ENCODE assay signal across 20 mouse cellular contexts in the genomic region with DNA sequence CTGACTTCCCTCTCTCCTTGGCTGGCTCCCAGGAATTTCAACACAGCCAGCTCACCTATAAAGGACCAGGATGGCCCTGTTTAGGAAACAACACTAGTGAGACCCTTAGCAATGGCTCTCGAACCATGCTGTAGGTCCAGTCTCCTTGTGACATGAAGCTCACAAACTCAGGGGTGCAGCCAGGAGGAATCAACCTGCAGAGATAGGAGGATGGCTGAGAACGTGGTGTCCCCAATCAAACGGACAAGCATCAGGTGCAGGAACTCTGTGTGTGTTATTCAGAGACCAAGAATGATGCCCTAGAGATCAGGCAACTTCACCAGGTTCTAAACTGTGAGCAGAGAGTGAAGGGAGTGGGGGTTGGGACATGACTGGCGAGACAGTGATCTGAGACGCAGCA. TPM values are rescaled to one million over a fixed set of nuclear protein-coding genes. Genes with fewer than 3 reads are reported as not detected.
"Had no signal": no experiment of that assay in that cellular context is flagged by ENCODE, and none has a peak within 500 bp of the region (broad histone marks: within the 10 kb centered on the region; RNA-seq: fewer than 3 reads in every experiment).

No protein-coding gene starts in this region.

- H3K27me3 ChIP-seq: midbrain, embryonic 13.5 days; midbrain, embryonic 15.5 days; neural tube, embryonic 15.5 days had no signal

- DNase-seq: lung, adult 18-20 months; lung, embryonic 14.5 days; lung, postnatal 10 days; lung, postnatal 4 days; retina, postnatal 1 day; right cerebral cortex, adult 18-20 months; right cerebral cortex, postnatal 25 days; right cerebral cortex, postnatal 4 days; spleen, adult 18-20 months; thymus, adult 18-20 months; thymus, postnatal 14 days; thymus, postnatal 36 days had no signal

- H3K4me2 ChIP-seq: lung, embryonic 14.5 days; midbrain, embryonic 13.5 days; midbrain, embryonic 15.5 days; neural tube, embryonic 13.5 days; neural tube, embryonic 15.5 days had no signal

- H3K27ac ChIP-seq: midbrain, embryonic 10.5 days; midbrain, embryonic 13.5 days; midbrain, embryonic 15.5 days; neural tube, embryonic 13.5 days; neural tube, embryonic 15.5 days had no signal

- H3K9ac ChIP-seq: lung, embryonic 14.5 days; midbrain, embryonic 13.5 days; midbrain, embryonic 15.5 days; neural tube, embryonic 13.5 days; neural tube, embryonic 15.5 days had no signal

- H3K4me1 ChIP-seq: midbrain, embryonic 13.5 days; midbrain, embryonic 15.5 days; neural tube, embryonic 13.5 days; neural tube, embryonic 15.5 days had no signal

- H3K36me3 ChIP-seq: midbrain, embryonic 10.5 days; midbrain, embryonic 13.5 days; midbrain, embryonic 15.5 days; neural tube, embryonic 13.5 days; neural tube, embryonic 15.5 days had no signal

- ATAC-seq: midbrain, embryonic 13.5 days; midbrain, embryonic 15.5 days had no signal

- H3K4me3 ChIP-seq: midbrain, embryonic 10.5 days; midbrain, embryonic 13.5 days; midbrain, embryonic 15.5 days; myocyte; neural tube, embryonic 13.5 days; neural tube, embryonic 15.5 days had no signal

- H3K9me3 ChIP-seq: midbrain, embryonic 10.5 days; midbrain, embryonic 13.5 days; midbrain, embryonic 15.5 days; neural tube, embryonic 13.5 days; neural tube, embryonic 15.5 days had no signal

RNA-seq across cellular contexts. Expression of a gene that starts 29.1 kb away (rescaled TPM):
- total RNA-seq: megakaryocyte-erythroid progenitor cell, adult 5-6 weeks had no signal

RNA-seq across cellular contexts. Expression of a gene that starts 47.9 kb away (rescaled TPM):
- total RNA-seq: megakaryocyte-erythroid progenitor cell, adult 5-6 weeks had no signal
- polyA plus RNA-seq: neural tube, embryonic 11.5 days had no signal
